Mouse (Mus musculus) frontal cortex, postnatal 14 days (tissue): ENCODE data around the gene Ppfibp2.

Source experiments
- DNase-seq, 2 experiments: peaks; one replicate each; pipeline ENCODE4 v3.0.0; 2022; ENCODE audit warnings: low spot score in 2 of 2

Gene Ppfibp2

GRCm38 (mm10) chr7:107610880-107611279, 15.9 kb downstream of the Ppfibp2 start:
- DNase-seq, result no peak

GRCm38 (mm10) chr7:107618028-107618992, 23.3 kb downstream of the Ppfibp2 start:
- DNase-seq, result no peak

GRCm38 (mm10) chr7:107619225-107619624, 24.2 kb downstream of the Ppfibp2 start:
- DNase-seq, result no peak

GRCm38 (mm10) chr7:107620137-107620536, 25.1 kb downstream of the Ppfibp2 start:
- no peak for DNase-seq

- no peak for DNase-seq
Observed at GRCm38 (mm10) chr7:107624432-107624831, 29.4 kb downstream of the Ppfibp2 start.

- no peak for DNase-seq
Observed at GRCm38 (mm10) chr7:107625061-107625460, 30.1 kb downstream of the Ppfibp2 start, which contains the start of gene 5330417H12Rik. 5330417H12Rik (minus strand) TSS chr7:107625161.

- DNase-seq, result no peak
Observed at GRCm38 (mm10) chr7:107625781-107626180, 30.8 kb downstream of the Ppfibp2 start.

GRCm38 (mm10) chr7:107628383-107628782, 33.4 kb downstream of the Ppfibp2 start:
- DNase-seq, result no peak

GRCm38 (mm10) chr7:107633201-107633600, 38.2 kb downstream of the Ppfibp2 start:
- DNase-seq, result no peak

GRCm38 (mm10) chr7:107637398-107637797, 42.4 kb downstream of the Ppfibp2 start:
- DNase-seq, result no peak

- DNase-seq, result no peak
Observed at GRCm38 (mm10) chr7:107638026-107638425, 43.0 kb downstream of the Ppfibp2 start.

- DNase-seq, result no peak
Observed at GRCm38 (mm10) chr7:107642586-107643275, 47.7 kb downstream of the Ppfibp2 start.

- no peak for DNase-seq
Observed at GRCm38 (mm10) chr7:107644987-107645386, 50.0 kb downstream of the Ppfibp2 start.

- DNase-seq, result no peak
Observed at GRCm38 (mm10) chr7:107648937-107649688, 54.1 kb downstream of the Ppfibp2 start.

GRCm38 (mm10) chr7:107649990-107650389, 55.0 kb downstream of the Ppfibp2 start:
- DNase-seq, result no peak

- DNase-seq, result no peak
Observed at GRCm38 (mm10) chr7:107651821-107652220, 56.8 kb downstream of the Ppfibp2 start.

- DNase-seq, result no peak
Observed at GRCm38 (mm10) chr7:107656451-107656850, 61.4 kb downstream of the Ppfibp2 start.

GRCm38 (mm10) chr7:107659186-107659918, 64.3 kb downstream of the Ppfibp2 start:
- no peak for DNase-seq

GRCm38 (mm10) chr7:107661189-107661842, 66.3 kb downstream of the Ppfibp2 start:
- DNase-seq, result peak in 1 of 2 experiments; percentile 71

- no peak for DNase-seq
Observed at GRCm38 (mm10) chr7:107661843-107662281, 66.9 kb downstream of the Ppfibp2 start.

- DNase-seq, result no peak
Observed at GRCm38 (mm10) chr7:107663621-107664020, 68.6 kb downstream of the Ppfibp2 start.
